Mouse (Mus musculus): ENCODE measurements around the gene BC025920. TPM values are rescaled to one million over a fixed set of nuclear protein-coding genes. Genes with fewer than 3 reads are reported as not detected.
A peak's percentile ranks its signal among the peaks of the same experiment; 100 is the strongest.

Gene BC025920
- polyA plus RNA-seq, 1 experiment from 2014 or later: 1.8 TPM

- H3K4me1 ChIP-seq: no peaks in the 10 kb centered on the region
- no peak overlapping the region for H3K4me2 ChIP-seq
- H3K27ac ChIP-seq: no peak overlapping the region
- H3K9ac ChIP-seq: no peak overlapping the region
- no peaks in the 10 kb centered on the region for H3K36me3 ChIP-seq (replicated peaks)
- H3K4me3 ChIP-seq: no peak overlapping the region
- H3K9me3 ChIP-seq: no peaks in the 10 kb centered on the region
- H3K27me3 ChIP-seq (replicated peaks): no peaks in the 10 kb centered on the region
- WGBS: 71% methylated on average over 6 of the region's 6 CpGs
- ATAC-seq (replicated peaks): no peak
Measured at GRCm38 (mm10) chr10:81615486-81615885, 9.4 kb downstream of the BC025920 start.

- no peak overlapping the region for H3K27ac ChIP-seq
- ATAC-seq (replicated peaks): no peak
- no peak overlapping the region for H3K9ac ChIP-seq
- 90% methylated on average over 5 of the region's 5 CpGs for WGBS
- H3K4me2 ChIP-seq: no peak overlapping the region
- no peaks in the 10 kb centered on the region for H3K27me3 ChIP-seq (replicated peaks)
- no peaks in the 10 kb centered on the region for H3K4me1 ChIP-seq
- no peak overlapping the region for H3K4me3 ChIP-seq
- H3K36me3 ChIP-seq (replicated peaks): peaks cover 5% of the 10 kb centered on the region; the same call in 1 of the 2 replicates
- H3K9me3 ChIP-seq: no peaks in the 10 kb centered on the region
Measured at GRCm38 (mm10) chr10:81619976-81620375, 13.9 kb downstream of the BC025920 start.

- H3K4me3 ChIP-seq: no peak overlapping the region
- no peaks in the 10 kb centered on the region for H3K27me3 ChIP-seq (replicated peaks)
- H3K4me2 ChIP-seq: no peak overlapping the region
- 62% methylated on average over 9 of the region's 9 CpGs for WGBS
- H3K27ac ChIP-seq: no peak overlapping the region
- no peaks in the 10 kb centered on the region for H3K9me3 ChIP-seq
- ATAC-seq (replicated peaks): no peak
- H3K36me3 ChIP-seq (replicated peaks): peaks cover 10% of the 10 kb centered on the region; the same call in 1 of the 2 replicates
- no peak overlapping the region for H3K9ac ChIP-seq
- H3K4me1 ChIP-seq: no peaks in the 10 kb centered on the region
Measured at GRCm38 (mm10) chr10:81620786-81621185, 14.7 kb downstream of the BC025920 start.

- Histone ChIP-seq H3K4me1 (peaks cover 21% of the 10 kb centered on the region), H3K4me2 (no peak overlapping the region), H3K27me3 (replicated peaks) (no peaks in the 10 kb centered on the region), H3K27ac (no peak overlapping the region), H3K36me3 (replicated peaks) (peaks cover 10% of the 10 kb centered on the region; the same call in 1 of the 2 replicates), H3K4me3 (no peak overlapping the region), H3K9ac (no peak overlapping the region), H3K9me3 (no peaks in the 10 kb centered on the region)
- 64% methylated on average over 8 of the region's 8 CpGs for WGBS
- no peak for ATAC-seq (replicated peaks)
Measured at GRCm38 (mm10) chr10:81623441-81623840, 17.4 kb downstream of the BC025920 start.

- 93% methylated on average over 22 of the region's 22 CpGs for WGBS
- H3K27ac ChIP-seq: peak overlapping the region; percentile 86
- H3K4me3 ChIP-seq: peak overlapping the region; percentile 89
- peaks cover 24% of the 10 kb centered on the region for H3K4me1 ChIP-seq
- H3K27me3 ChIP-seq (replicated peaks): 0 out of 2 replicates have a peak, but pooled peaks cover 6% of the 10 kb centered on the region
- H3K9ac ChIP-seq: peak overlapping the region; percentile 86
- H3K9me3 ChIP-seq: no peaks in the 10 kb centered on the region
- H3K4me2 ChIP-seq: peak overlapping the region; percentile 90
- peaks cover 10% of the 10 kb centered on the region; the same call in 1 of the 2 replicates for H3K36me3 ChIP-seq (replicated peaks)
- peak; percentile 2 for ATAC-seq (replicated peaks)
Measured at GRCm38 (mm10) chr10:81626101-81626993, 20.3 kb downstream of the BC025920 start.

GRCm38 (mm10) chr10:81626994-81627835, 21.1 kb downstream of the BC025920 start, which contains the start of gene Sirt6:
Gene Sirt6, minus strand, starts transcription at chr10:81627797.
- peak within 1 kb of the TSS; percentile 89 for H3K4me3 ChIP-seq
- 0 out of 2 replicates have a peak, but pooled peaks cover 11% of the 10 kb centered on the region for H3K27me3 ChIP-seq (replicated peaks)
- H3K9me3 ChIP-seq: no peaks in the 10 kb centered on the region
- peaks cover 24% of the 10 kb centered on the region for H3K4me1 ChIP-seq
- peak within 1 kb of the TSS; percentile 90 for H3K4me2 ChIP-seq
- H3K36me3 ChIP-seq (replicated peaks): peaks cover 10% of the 10 kb centered on the region; the same call in 1 of the 2 replicates
- peak within 1 kb of the TSS; percentile 86 for H3K9ac ChIP-seq
- ATAC-seq (replicated peaks): peak; percentile 89
- WGBS: 5% methylated on average over 40 of the region's 40 CpGs
- peak within 1 kb of the TSS; percentile 86 for H3K27ac ChIP-seq

- H3K27ac ChIP-seq: peak overlapping the region; percentile 86
- H3K4me2 ChIP-seq: peak overlapping the region; percentile 90
- ATAC-seq (replicated peaks): peak; percentile 37
- peak overlapping the region; percentile 89 for H3K4me3 ChIP-seq
- WGBS: 68% methylated on average over 7 of the region's 7 CpGs
- H3K36me3 ChIP-seq (replicated peaks): 0 out of 2 replicates have a peak, but pooled peaks cover 5% of the 10 kb centered on the region
- no peaks in the 10 kb centered on the region for H3K9me3 ChIP-seq
- peak overlapping the region; percentile 86 for H3K9ac ChIP-seq
- 0 out of 2 replicates have a peak, but pooled peaks cover 11% of the 10 kb centered on the region for H3K27me3 ChIP-seq (replicated peaks)
- H3K4me1 ChIP-seq: peaks cover 25% of the 10 kb centered on the region
Measured at GRCm38 (mm10) chr10:81627836-81628220, 21.8 kb downstream of the BC025920 start.

GRCm38 (mm10) chr10:81628390-81628789, 22.3 kb downstream of the BC025920 start, which contains the start of gene Ankrd24:
Gene Ankrd24, plus strand, starts transcription at chr10:81628540.
- WGBS: 86% methylated on average over 16 of the region's 16 CpGs
- Histone ChIP-seq H3K9ac (peak within 1 kb of the TSS; percentile 86), H3K27me3 (replicated peaks) (0 out of 2 replicates have a peak, but pooled peaks cover 11% of the 10 kb centered on the region), H3K4me3 (peak within 1 kb of the TSS; percentile 89), H3K36me3 (replicated peaks) (0 out of 2 replicates have a peak, but pooled peaks cover 5% of the 10 kb centered on the region), H3K9me3 (no peaks in the 10 kb centered on the region), H3K4me1 (peaks cover 30% of the 10 kb centered on the region), H3K27ac (peak within 1 kb of the TSS; percentile 86), H3K4me2 (peak within 1 kb of the TSS; percentile 90)
- 0 out of 2 replicates have a peak, but pooled peaks have one; percentile 4 for ATAC-seq (replicated peaks)

GRCm38 (mm10) chr10:81633253-81634099, 27.4 kb downstream of the BC025920 start:
- 2% methylated on average over 37 of the region's 37 CpGs for WGBS
- Histone ChIP-seq H3K27ac (peak overlapping the region; percentile 70), H3K4me2 (peak overlapping the region; percentile 77)

GRCm38 (mm10) chr10:81636338-81636737, 30.3 kb downstream of the BC025920 start:
- 24% methylated on average over 8 of the region's 8 CpGs for WGBS
- Histone ChIP-seq H3K27me3 (replicated peaks) (0 out of 2 replicates have a peak, but pooled peaks cover 11% of the 10 kb centered on the region), H3K4me1 (peaks cover 20% of the 10 kb centered on the region), H3K27ac (no peak overlapping the region), H3K36me3 (replicated peaks) (no peaks in the 10 kb centered on the region), H3K4me3 (no peak overlapping the region), H3K9me3 (no peaks in the 10 kb centered on the region), H3K9ac (no peak overlapping the region), H3K4me2 (no peak overlapping the region)
- ATAC-seq (replicated peaks): no peak

More at GRCm38 (mm10) chr10:81633253-81634099, 27.4 kb downstream of the BC025920 start:
- no peaks in the 10 kb centered on the region for H3K36me3 ChIP-seq (replicated peaks)
- H3K4me3 ChIP-seq: peak overlapping the region; percentile 48
- no peaks in the 10 kb centered on the region for H3K9me3 ChIP-seq
- peaks cover 16% of the 10 kb centered on the region for H3K4me1 ChIP-seq
- ATAC-seq (replicated peaks): peak; percentile 87
- peak overlapping the region; percentile 51 for H3K9ac ChIP-seq
- H3K27me3 ChIP-seq (replicated peaks): 0 out of 2 replicates have a peak, but pooled peaks cover 17% of the 10 kb centered on the region

- WGBS: 78% methylated on average over 6 of the region's 6 CpGs
- H3K4me1 ChIP-seq: peaks cover 33% of the 10 kb centered on the region
- no peak overlapping the region for H3K4me3 ChIP-seq
- H3K27me3 ChIP-seq (replicated peaks): 0 out of 2 replicates have a peak, but pooled peaks cover 6% of the 10 kb centered on the region
- H3K36me3 ChIP-seq (replicated peaks): no peaks in the 10 kb centered on the region
- no peak for ATAC-seq (replicated peaks)
- H3K9me3 ChIP-seq: no peaks in the 10 kb centered on the region
- no peak overlapping the region for H3K27ac ChIP-seq
- no peak overlapping the region for H3K9ac ChIP-seq
- H3K4me2 ChIP-seq: no peak overlapping the region
Measured at GRCm38 (mm10) chr10:81638101-81638500, 32.0 kb downstream of the BC025920 start.
